17 mouse cellular contexts compared by ENCODE assay signal in the genomic region with DNA sequence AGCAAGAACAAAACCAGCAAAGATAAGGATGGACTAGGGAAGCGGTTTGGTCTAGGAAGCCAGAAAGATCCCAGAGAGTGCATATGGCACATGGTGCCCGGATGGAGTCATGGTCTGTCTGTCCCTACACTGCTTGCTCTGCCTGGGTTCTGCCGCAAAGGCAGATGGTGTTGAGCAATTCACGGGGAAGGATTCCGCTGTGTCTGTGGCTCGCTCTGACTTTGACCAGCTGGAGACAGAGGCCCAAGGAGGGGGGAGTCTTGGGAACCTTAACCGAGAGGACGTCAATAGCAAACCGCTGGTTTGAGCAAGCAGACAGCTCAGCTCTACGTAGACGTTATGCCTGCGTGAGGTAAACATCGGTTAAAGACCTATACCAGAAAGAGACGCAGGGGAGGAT.
A peak's percentile ranks its signal among the peaks of the same experiment; 100 is the strongest.
DNase-seq lines count a peak whose midpoint lies in the region; TF ChIP-seq lines count a peak whose summit lies in the region.
"Had no signal": no experiment of that assay in that cellular context is flagged by ENCODE, and none has a peak within 500 bp of the region (broad histone marks: within the 10 kb centered on the region; RNA-seq: fewer than 3 reads in every experiment).

No protein-coding gene starts in this region.

- no peak overlapping the region for H3K27ac ChIP-seq in gastrocnemius, adult 2 months
- H3K27ac ChIP-seq in cerebellum, adult 2 months (ENCODE audit: insufficient read depth, low read length): no peak overlapping the region
- H3K27ac ChIP-seq: embryonic facial prominence, embryonic 13.5 days; heart, embryonic 15.5 days; hindbrain, embryonic 12.5 days; left cerebral cortex, adult 2 months; limb, embryonic 15.5 days; midbrain, embryonic 13.5 days had no signal

- intact Hi-C loops in gastrocnemius, postnatal 14 days (cut with DNase I; ENCODE audit: low total_unique reads): no loop called here
- intact Hi-C loops in gastrocnemius, adult 2 months (cut with DNase I): no loop called here
- intact Hi-C loops in left cerebral cortex, postnatal 36 days (cut with DNase I): no loop called here

- no peak for TF ChIP-seq POLR2A in brain, embryonic 14.5 days (IDR thresholded peaks at IDR 0.05; ENCODE audit: borderline replicate concordance, extremely low read depth, insufficient read depth, insufficient read length, poor library complexity, severe bottlenecking)
- TF ChIP-seq POLR2A in cerebellum, adult 2 months (IDR thresholded peaks at IDR 0.05; ENCODE audit: borderline replicate concordance, insufficient read depth, low read length): no peak

- TF ChIP-seq CTCF in gastrocnemius, adult 2 months (IDR thresholded peaks at IDR 0.05): no peak
- TF ChIP-seq CTCF in brain, embryonic 14.5 days (IDR thresholded peaks at IDR 0.05; ENCODE audit: borderline replicate concordance, extremely low read depth, insufficient read depth, insufficient read length): no peak
- no peak for TF ChIP-seq CTCF in cerebellum, adult 2 months (IDR thresholded peaks at IDR 0.05; ENCODE audit: borderline replicate concordance, insufficient read depth, low read depth, low read length)

- H3K4me1 ChIP-seq in cerebellum, adult 2 months (ENCODE audit: control insufficient read depth, insufficient read depth, low read length): no peaks in the 10 kb centered on the region
- H3K4me1 ChIP-seq: heart, embryonic 15.5 days; midbrain, embryonic 13.5 days had no signal

- no peaks in the 10 kb centered on the region for H3K27me3 ChIP-seq in cerebellum, adult 2 months (ENCODE audit: control insufficient read depth, insufficient read depth, low read length)
- H3K27me3 ChIP-seq: CH12.LX; embryonic facial prominence, embryonic 13.5 days; heart, embryonic 15.5 days; hindbrain, embryonic 12.5 days; limb, embryonic 15.5 days; midbrain, embryonic 13.5 days had no signal

- peak; percentile 27 for DNase-seq in gastrocnemius, postnatal 14 days
- DNase-seq in gastrocnemius, adult 2 months: no peak
- DNase-seq in left cerebral cortex, postnatal 36 days (ENCODE audit: low spot score in 2 of 2): peak; percentile 5 to 7
- no peak for DNase-seq in left cerebral cortex, adult 9 months (ENCODE audit: low spot score in 2 of 2)
- peak; percentile 3 for DNase-seq in brain, embryonic 14.5 days (ENCODE audit: low read depth)
- peak; percentile 20 to 69 for DNase-seq in lung, postnatal 4 days
- no peak for DNase-seq in cerebellum, adult 2 months
- no peak for DNase-seq in cerebellum, postnatal 36 days
- DNase-seq: adrenal gland, postnatal 25 days; kidney, adult 11 months had no signal

- 51% methylated on average over 14 of the region's 14 CpGs for WGBS in cerebellum, adult 2 months

- H3K4me3 ChIP-seq in gastrocnemius, adult 2 months: no peak overlapping the region
- H3K4me3 ChIP-seq in cerebellum, adult 2 months (replicated peaks; ENCODE audit: insufficient read depth, low read depth, low read length): no peak overlapping the region
- H3K4me3 ChIP-seq: embryonic facial prominence, embryonic 13.5 days; heart, embryonic 15.5 days; hindbrain, embryonic 12.5 days; left cerebral cortex, adult 2 months; limb, embryonic 15.5 days; midbrain, embryonic 13.5 days had no signal

Comparison
In these comparisons a context has a peak if more than half of its experiments do, and no peak if none do; other contexts are left out.
1. DNase-seq: peak in gastrocnemius, postnatal 14 days (single experiment), left cerebral cortex, postnatal 36 days (2 of 2), brain, embryonic 14.5 days (single experiment) and lung, postnatal 4 days (2 of 2); none in gastrocnemius, adult 2 months (single experiment), left cerebral cortex, adult 9 months (0 of 2), cerebellum, adult 2 months (0 of 2) and cerebellum, postnatal 36 days (0 of 2).